Mouse (Mus musculus) CH12F3 (cell line): ENCODE measurements around the gene Ankrd11.

Source experiments
- in situ Hi-C: fragments of 300-500 bp; cut with MboI; formaldehyde crosslinking; loops from 2 replicates; pipeline ENCODE4 v1.14.3; 2020; ENCODE audit warnings: low sequenced_read_pairs

The Ankrd11 gene

GRCm38 (mm10) chr8:123011321-123011720, 30.8 kb downstream of the Ankrd11 start:
- in situ Hi-C loops: no loop called here

GRCm38 (mm10) chr8:123005805-123006204, 36.3 kb downstream of the Ankrd11 start:
- in situ Hi-C loops: no loop called here

- in situ Hi-C loops: no loop called here
These were observed 36.7 kb downstream of the Ankrd11 start for GRCm38 (mm10) chr8:123005328-123005727.

- in situ Hi-C loops: no loop called here
These were observed 37.8 kb downstream of the Ankrd11 start for GRCm38 (mm10) chr8:123004033-123004922.

- in situ Hi-C loops: no loop called here
These were observed 41.8 kb downstream of the Ankrd11 start for GRCm38 (mm10) chr8:123000311-123000710.

- in situ Hi-C loops: no loop called here
These were observed 44.1 kb downstream of the Ankrd11 start for GRCm38 (mm10) chr8:122997963-122998362.

- in situ Hi-C loops: no loop called here
These were observed 48.3 kb downstream of the Ankrd11 start for GRCm38 (mm10) chr8:122993740-122994139.

- in situ Hi-C loops: no loop called here
These were observed 49.0 kb downstream of the Ankrd11 start for GRCm38 (mm10) chr8:122993031-122993430.

GRCm38 (mm10) chr8:122992296-122992695, 49.8 kb downstream of the Ankrd11 start:
- in situ Hi-C loops: no loop called here

- in situ Hi-C loops: no loop called here
These were observed 50.7 kb downstream of the Ankrd11 start for GRCm38 (mm10) chr8:122991368-122991767.

GRCm38 (mm10) chr8:122989976-122990375, 52.1 kb downstream of the Ankrd11 start:
- in situ Hi-C loops: no loop called here

- in situ Hi-C loops: no loop called here
These were observed 53.1 kb downstream of the Ankrd11 start for GRCm38 (mm10) chr8:122988955-122989354.

- in situ Hi-C loops: no loop called here
These were observed 54.8 kb downstream of the Ankrd11 start for GRCm38 (mm10) chr8:122987255-122987654.

GRCm38 (mm10) chr8:122986501-122987184, 55.4 kb downstream of the Ankrd11 start:
- in situ Hi-C loops: no loop called here

GRCm38 (mm10) chr8:122984175-122984574, 57.9 kb downstream of the Ankrd11 start:
- in situ Hi-C loops: no loop called here

- in situ Hi-C loops: no loop called here
These were observed 58.7 kb downstream of the Ankrd11 start for GRCm38 (mm10) chr8:122983178-122983942.

- in situ Hi-C loops: no loop called here
These were observed 60.4 kb downstream of the Ankrd11 start for GRCm38 (mm10) chr8:122981646-122982045.

GRCm38 (mm10) chr8:122979865-122980509, 62.1 kb downstream of the Ankrd11 start:
- in situ Hi-C loops: no loop called here

GRCm38 (mm10) chr8:122979424-122979823, 62.7 kb downstream of the Ankrd11 start:
- in situ Hi-C loops: no loop called here

GRCm38 (mm10) chr8:122976046-122976445, 66.0 kb downstream of the Ankrd11 start:
- in situ Hi-C loops: no loop called here
